Mouse (Mus musculus) left cerebral cortex, postnatal 25 days (tissue): ENCODE measurements at regions not wholly inside any gene's neighbourhood (a gene's known extent, or its start where the extent isn't known, plus 50 kb on each side); places are given as distances from the start of the nearest gene placed in this dataset.

Experiments
- DNase-seq, 2 experiments: peaks; one replicate each; pipeline ENCODE4 v3.0.0; 2022; ENCODE audit warnings: low spot score in 2 of 2, mixed read lengths in 1 of 2
- intact Hi-C: fragments of 180-260 bp; cut with DNase I; formaldehyde crosslinking; loops from one replicate; pipeline ENCODE4 v1.15.1; 2025

GRCm38 (mm10) chr14:97694238-97694637, 475.3 kb downstream of the Dach1 start:
- no peak for DNase-seq

GRCm38 (mm10) chr14:97684617-97685016, 484.9 kb downstream of the Dach1 start:
- intact Hi-C loops, result no loop called here
- no peak for DNase-seq

More at GRCm38 (mm10) chr14:97694238-97694637, 475.3 kb downstream of the Dach1 start:
- intact Hi-C loops, result no loop called here

- intact Hi-C loops, result no loop called here
- no peak for DNase-seq
These were observed 501.8 kb downstream of the Dach1 start for GRCm38 (mm10) chr14:97667806-97668205.

- intact Hi-C loops, result no loop called here
- DNase-seq, result no peak
These were observed 531.3 kb downstream of the Dach1 start for GRCm38 (mm10) chr14:97638187-97638792.

GRCm38 (mm10) chr14:97611438-97611837, 558.1 kb downstream of the Dach1 start:
- intact Hi-C loops, result no loop called here

GRCm38 (mm10) chr14:97596694-97597093, 572.9 kb downstream of the Dach1 start:
- intact Hi-C loops, result no loop called here
- no peak for DNase-seq

More at GRCm38 (mm10) chr14:97611438-97611837, 558.1 kb downstream of the Dach1 start:
- no peak for DNase-seq

GRCm38 (mm10) chr14:97588611-97589010, 581.0 kb downstream of the Dach1 start:
- no peak for DNase-seq
- intact Hi-C loops, result no loop called here

- DNase-seq, result peak; percentile 8 to 49
- intact Hi-C loops, result no loop called here
These were observed 581.4 kb downstream of the Dach1 start for GRCm38 (mm10) chr14:97588182-97588581.

GRCm38 (mm10) chr14:97586962-97587361, 582.6 kb downstream of the Dach1 start:
- intact Hi-C loops, result no loop called here
- DNase-seq, result no peak

GRCm38 (mm10) chr14:97570274-97570673, 599.3 kb downstream of the Dach1 start:
- DNase-seq, result no peak
- intact Hi-C loops, result no loop called here

- intact Hi-C loops, result loop anchor here (10.0 kb wide), 1 partner anchor 1464 kb away; no protein-coding TSS in a partner anchor
These were observed 609.3 kb downstream of the Dach1 start for GRCm38 (mm10) chr14:97560121-97560907.

GRCm38 (mm10) chr14:97559559-97559958, 610.0 kb downstream of the Dach1 start:
- DNase-seq, result no peak
- intact Hi-C loops, result loop anchor here (10.0 kb wide), 3 partner anchors 595 to 1325 kb away; no protein-coding TSS in a partner anchor

More at GRCm38 (mm10) chr14:97560121-97560907, 609.3 kb downstream of the Dach1 start:
- DNase-seq, result no peak

GRCm38 (mm10) chr14:97558289-97558688, 611.3 kb downstream of the Dach1 start:
- no peak for DNase-seq
- intact Hi-C loops, result loop anchor here (10.0 kb wide), 3 partner anchors 593 to 1327 kb away; no protein-coding TSS in a partner anchor

GRCm38 (mm10) chr14:97557888-97558287, 611.7 kb downstream of the Dach1 start:
- intact Hi-C loops, result loop anchor here (10.0 kb wide), 3 partner anchors 593 to 1327 kb away; no protein-coding TSS in a partner anchor
- DNase-seq, result peak in 1 of 2 experiments; percentile 2

- intact Hi-C loops, result no loop called here
- no peak for DNase-seq
These were observed 623.3 kb downstream of the Dach1 start for GRCm38 (mm10) chr14:97546276-97546675.

- intact Hi-C loops, result no loop called here
- DNase-seq, result no peak
These were observed 625.3 kb downstream of the Dach1 start for GRCm38 (mm10) chr14:97544307-97544706.

GRCm38 (mm10) chr14:97537012-97537411, 632.6 kb downstream of the Dach1 start:
- no peak for DNase-seq
- intact Hi-C loops, result no loop called here

- no peak for DNase-seq
- intact Hi-C loops, result no loop called here
These were observed 658.2 kb downstream of the Dach1 start for GRCm38 (mm10) chr14:97511318-97511717.

- intact Hi-C loops, result no loop called here
- DNase-seq, result no peak
These were observed 679.9 kb downstream of the Dach1 start for GRCm38 (mm10) chr14:97489427-97490347.

- intact Hi-C loops, result no loop called here
- DNase-seq, result no peak
These were observed 691.3 kb downstream of the Dach1 start for GRCm38 (mm10) chr14:97478236-97478635.
